Mouse (Mus musculus) lung, adult 2 months (tissue): ENCODE data around the gene Qrich1.

Experiments used
- CTCF ChIP-seq: fragments of 200-500 bp; IDR thresholded peaks from 2 replicates; pipeline ENCODE4 v1.5.1; 2011; ENCODE audit warnings: mild to moderate bottlenecking, low read length, control low read depth; ENCODE audit not compliant: insufficient read depth
- POLR2A ChIP-seq: fragments of 200-500 bp; IDR thresholded peaks from 2 replicates; pipeline ENCODE4 v1.6.1; 2011; ENCODE audit warnings: low read depth, mild to moderate bottlenecking, control low read depth, low read length, borderline replicate concordance; ENCODE audit errors: extremely low read depth

DNA sequence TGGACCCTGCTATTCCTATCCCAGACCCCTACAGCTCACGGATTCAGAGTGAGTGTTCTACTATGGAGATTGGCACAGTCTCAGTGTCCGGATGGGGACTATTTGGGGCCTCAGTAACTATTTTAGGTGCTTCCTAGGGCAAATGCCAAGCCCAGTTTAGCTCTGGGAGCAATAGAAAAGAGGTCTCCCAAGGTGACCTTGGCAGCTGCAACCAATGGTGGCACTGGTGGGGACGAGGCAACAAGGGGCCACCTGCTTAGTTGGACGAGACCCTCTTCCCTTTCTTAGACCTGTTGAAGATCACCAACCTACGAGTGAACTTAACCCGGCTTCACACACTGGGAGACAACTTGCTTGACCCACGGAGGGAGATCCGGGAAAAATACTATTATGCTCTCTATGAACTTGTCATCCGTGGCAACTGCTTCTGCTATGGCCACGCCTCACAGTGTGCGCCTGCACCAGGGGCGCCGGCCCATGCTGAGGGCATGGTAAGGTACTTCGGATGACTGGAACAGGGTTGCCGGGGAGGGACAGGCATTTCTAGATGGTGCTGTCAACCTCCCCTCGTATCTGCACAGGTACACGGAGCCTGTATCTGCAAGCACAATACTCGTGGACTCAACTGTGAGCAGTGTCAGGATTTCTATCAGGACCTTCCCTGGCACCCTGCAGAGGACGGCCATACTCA, 34.9 kb upstream of the Qrich1 start:
- TF ChIP-seq CTCF, result no peak
- TF ChIP-seq POLR2A, result no peak
